Mouse (Mus musculus): ENCODE results near the gene Snx29. TPM values are rescaled to one million over a fixed set of nuclear protein-coding genes. Genes with fewer than 3 reads are reported as not detected.

Gene Snx29
- polyA plus RNA-seq, 1 experiment from 2014 or later = 19.8 TPM

DNA sequence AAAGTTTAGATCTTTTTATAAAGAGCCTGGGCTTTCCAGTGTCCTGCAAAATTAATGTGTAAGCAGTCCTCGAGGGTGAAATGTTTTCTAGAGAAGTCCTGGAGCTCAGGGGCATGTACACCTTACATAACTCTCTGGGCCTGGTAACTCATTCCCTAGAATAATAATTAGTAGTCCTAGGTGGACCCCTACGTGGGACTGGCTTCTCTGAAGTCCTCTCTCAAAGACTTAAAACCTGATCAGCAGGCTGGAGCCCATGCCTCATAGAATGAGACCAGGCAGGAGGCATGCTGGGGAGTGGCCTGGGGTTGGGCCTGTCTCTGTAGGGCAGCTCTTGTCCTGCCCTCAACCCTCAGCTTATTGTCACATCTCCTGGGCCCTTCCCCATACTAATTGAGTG, 301.4 kb downstream of the Snx29 start:
- 86% methylated on average over 2 of the region's 2 CpGs for WGBS (ENCODE audit: missing documents)
- H3K36me3 ChIP-seq (ENCODE audit: inconsistent target) = 0 out of 2 replicates have a peak, but pooled peaks cover 3% of the 10 kb centered on the region
- no peaks in the 10 kb centered on the region; the same call in 1 of the 2 replicates for H3K79me2 ChIP-seq (ENCODE audit: inconsistent target)
- no peak overlapping the region for H3K4me3 ChIP-seq (ENCODE audit: inconsistent target)
- peak overlapping the region; percentile 34 for H3K27ac ChIP-seq

DNA sequence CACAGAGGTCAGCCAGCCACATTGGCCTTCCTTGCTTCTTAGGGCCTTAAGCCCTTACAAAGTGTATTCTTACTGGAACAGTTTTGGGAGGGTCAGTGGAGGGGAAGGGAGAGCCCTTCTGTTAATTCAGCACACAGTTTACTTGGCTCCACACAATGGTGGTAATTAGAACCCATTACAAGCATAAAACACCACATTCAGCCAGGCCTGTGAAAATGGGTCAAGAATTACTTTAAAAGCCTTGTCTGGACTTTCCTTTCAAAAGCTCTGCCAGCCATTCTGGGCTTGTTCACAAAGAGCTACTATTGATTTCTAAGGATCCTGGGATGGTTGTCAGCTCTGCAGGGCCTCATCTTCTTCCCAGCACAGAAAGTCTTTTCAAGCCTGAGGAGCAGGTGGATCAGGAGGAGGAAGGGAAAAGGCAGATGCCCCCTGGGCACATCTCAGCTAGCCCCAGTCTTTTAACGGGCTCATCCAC, 303.3 kb downstream of the Snx29 start:
- H3K4me3 ChIP-seq (ENCODE audit: inconsistent target) = no peak overlapping the region
- no peak overlapping the region for H3K27ac ChIP-seq
- WGBS (ENCODE audit: missing documents) = 90% methylated on average over 1 of the region's 1 CpGs
- no peaks in the 10 kb centered on the region; the same call in 1 of the 2 replicates for H3K79me2 ChIP-seq (ENCODE audit: inconsistent target)
- peaks cover 3% of the 10 kb centered on the region; the same call in 1 of the 2 replicates for H3K36me3 ChIP-seq (ENCODE audit: inconsistent target)

- Histone ChIP-seq H3K27ac (no peak overlapping the region), H3K4me3 (ENCODE audit: inconsistent target) (no peak overlapping the region), H3K79me2 (ENCODE audit: inconsistent target) (no peaks in the 10 kb centered on the region; the same call in 1 of the 2 replicates), H3K36me3 (ENCODE audit: inconsistent target) (peaks cover 3% of the 10 kb centered on the region; the same call in 1 of the 2 replicates)
- 86% methylated on average over 2 of the region's 2 CpGs for WGBS (ENCODE audit: missing documents)
These were observed 303.9 kb downstream of the Snx29 start for GRCm38 (mm10) chr16:11626616-11627015.

DNA sequence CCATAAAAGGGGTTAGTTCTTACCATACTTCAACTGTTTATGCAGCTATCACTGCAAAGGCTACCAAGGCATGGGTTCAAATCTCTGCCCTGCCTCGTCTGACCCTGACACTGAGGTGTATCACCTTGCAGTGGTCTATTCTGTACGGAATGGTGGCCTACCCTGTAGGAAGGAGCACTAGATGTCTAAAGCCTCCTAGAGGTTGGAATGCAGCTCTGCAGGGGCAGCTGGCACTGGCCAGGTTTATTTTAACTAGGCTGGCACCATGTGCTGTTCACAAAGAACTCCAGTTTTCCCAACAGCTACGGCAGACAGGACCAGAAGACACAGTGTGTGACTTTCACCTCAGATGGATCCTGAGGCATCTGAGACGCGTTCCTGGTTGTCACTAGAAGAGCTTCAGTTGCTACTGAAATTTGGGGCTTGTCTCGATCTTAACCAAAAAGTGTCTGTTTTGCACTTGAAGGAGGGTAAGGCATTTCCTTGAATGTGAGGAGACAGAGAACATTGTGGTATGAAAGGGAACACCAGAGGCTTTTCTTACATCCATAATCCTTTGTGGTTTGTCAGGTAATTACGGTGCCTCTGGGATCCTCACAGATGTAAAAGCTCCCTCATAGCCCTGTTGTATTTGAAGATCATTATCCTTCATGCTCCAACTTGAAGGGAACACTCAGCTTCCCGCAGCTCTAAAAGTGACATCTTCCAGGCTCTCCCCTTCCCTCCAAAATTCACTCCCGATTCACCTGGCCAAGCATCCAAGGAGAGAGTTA, 305.3 kb downstream of the Snx29 start:
- H3K79me2 ChIP-seq (ENCODE audit: inconsistent target) = no peaks in the 10 kb centered on the region; the same call in 1 of the 2 replicates
- WGBS (ENCODE audit: missing documents) = 92% methylated on average over 9 of the region's 9 CpGs
- peaks cover 3% of the 10 kb centered on the region; the same call in 1 of the 2 replicates for H3K36me3 ChIP-seq (ENCODE audit: inconsistent target)
- H3K4me3 ChIP-seq (ENCODE audit: inconsistent target) = no peak overlapping the region
- no peak overlapping the region for H3K27ac ChIP-seq

DNA sequence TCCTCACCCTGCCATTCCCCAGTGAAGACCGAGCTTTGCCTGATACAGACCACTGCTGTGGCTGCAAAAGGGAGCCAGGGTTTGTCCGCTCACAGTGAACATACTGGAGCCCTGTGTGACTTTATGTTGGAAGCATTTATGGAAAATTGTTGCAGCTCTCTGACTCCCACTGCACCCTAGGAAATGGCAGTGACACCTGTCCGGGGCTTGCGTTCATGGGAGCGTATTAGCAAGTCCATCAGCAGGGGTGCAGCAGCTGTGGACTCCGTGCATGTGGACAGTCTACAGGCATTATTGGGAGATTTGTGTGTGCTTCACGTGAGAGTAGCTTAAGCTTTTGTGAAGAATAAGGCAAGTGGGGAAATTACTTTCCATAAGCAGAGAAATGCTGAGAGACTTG, 307.0 kb downstream of the Snx29 start:
- peaks cover 10% of the 10 kb centered on the region; the same call in 1 of the 2 replicates for H3K36me3 ChIP-seq (ENCODE audit: inconsistent target)
- WGBS (ENCODE audit: missing documents) = 93% methylated on average over 7 of the region's 7 CpGs
- H3K4me3 ChIP-seq (ENCODE audit: inconsistent target) = no peak overlapping the region
- no peaks in the 10 kb centered on the region; the same call in 1 of the 2 replicates for H3K79me2 ChIP-seq (ENCODE audit: inconsistent target)
- H3K27ac ChIP-seq = no peak overlapping the region

DNA sequence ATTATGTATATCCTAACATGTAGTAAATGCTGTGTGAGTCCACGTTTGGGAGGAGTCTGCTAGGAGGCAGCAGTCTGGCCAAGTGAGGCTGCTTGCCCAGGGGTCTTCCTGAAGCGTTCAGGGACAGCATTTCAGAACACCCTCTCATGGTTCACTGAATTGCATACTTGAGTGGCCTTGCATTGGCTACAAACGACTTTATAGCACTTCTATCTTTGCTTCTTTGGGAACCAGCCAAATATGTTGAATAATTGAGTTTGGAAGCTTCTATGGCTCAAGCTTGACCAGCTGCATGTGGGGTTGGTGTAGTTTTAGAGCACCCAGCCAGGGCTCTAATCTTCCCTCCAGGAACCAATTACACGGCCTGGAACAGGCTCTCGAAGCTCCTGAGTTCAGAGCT, 307.8 kb downstream of the Snx29 start:
- Histone ChIP-seq H3K79me2 (ENCODE audit: inconsistent target) (no peaks in the 10 kb centered on the region; the same call in 1 of the 2 replicates), H3K36me3 (ENCODE audit: inconsistent target) (peaks cover 10% of the 10 kb centered on the region; the same call in 1 of the 2 replicates), H3K27ac (no peak overlapping the region), H3K4me3 (ENCODE audit: inconsistent target) (no peak overlapping the region)
- 89% methylated on average over 5 of the region's 5 CpGs for WGBS (ENCODE audit: missing documents)

DNA sequence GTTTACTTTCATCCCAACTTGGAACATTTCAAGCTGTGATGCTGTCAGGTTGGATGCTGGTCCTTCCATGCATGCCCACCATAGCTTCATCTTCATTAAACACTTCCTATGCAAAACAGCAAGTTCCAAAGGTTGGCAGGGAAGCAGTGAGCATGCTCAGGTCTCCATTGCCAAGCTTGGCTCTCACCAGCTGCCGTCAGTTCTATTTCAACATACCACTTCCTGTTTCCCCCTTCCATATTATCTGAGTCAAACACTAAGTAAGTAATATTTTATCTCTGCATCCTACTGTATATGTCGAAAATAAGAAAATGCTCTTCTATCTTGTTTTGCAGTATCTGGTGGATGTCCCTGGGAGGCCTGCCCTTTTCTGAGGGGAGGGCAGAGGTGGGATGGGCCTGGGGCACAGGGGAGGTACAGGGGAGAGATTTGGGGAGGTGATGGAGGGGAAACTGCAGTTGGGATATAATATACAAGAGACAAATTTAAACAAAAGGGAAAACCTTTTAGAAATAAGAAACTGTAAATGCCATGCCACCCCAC, 309.6 kb downstream of the Snx29 start:
- Histone ChIP-seq H3K36me3 (ENCODE audit: inconsistent target) (peaks cover 10% of the 10 kb centered on the region; the same call in 1 of the 2 replicates), H3K4me3 (ENCODE audit: inconsistent target) (no peak overlapping the region), H3K27ac (peak overlapping the region; percentile 38), H3K79me2 (ENCODE audit: inconsistent target) (no peaks in the 10 kb centered on the region; the same call in 1 of the 2 replicates)
- 0% methylated on average over 2 of the region's 2 CpGs for WGBS (ENCODE audit: missing documents)

DNA sequence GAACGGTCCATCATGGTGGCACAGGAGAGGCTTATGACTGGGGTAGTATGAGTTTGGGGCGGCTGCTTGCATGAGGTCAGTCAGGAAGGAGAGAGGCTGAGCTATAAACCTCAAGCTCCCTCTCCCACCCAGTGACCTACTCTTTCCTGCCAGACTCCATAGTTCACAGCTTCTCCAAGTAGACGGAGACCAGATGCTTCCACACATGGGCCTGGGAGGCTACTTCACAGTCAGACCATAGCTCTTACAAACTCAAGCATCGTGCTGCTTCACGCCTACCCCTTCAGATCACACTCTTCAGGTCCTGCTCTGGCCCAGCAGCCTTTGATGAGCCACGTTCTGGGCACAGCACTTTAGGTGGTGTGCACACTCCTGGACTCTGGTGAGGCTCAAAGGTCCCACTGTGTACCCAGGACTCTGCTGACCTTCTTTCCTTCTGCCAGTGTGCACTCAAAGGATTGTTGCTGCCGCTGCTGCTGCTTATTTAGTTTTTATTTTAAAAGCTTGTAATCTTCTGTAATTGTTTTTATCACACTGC, 313.6 kb downstream of the Snx29 start:
- H3K79me2 ChIP-seq (ENCODE audit: inconsistent target) = peaks cover 10% of the 10 kb centered on the region; the same call in 1 of the 2 replicates
- H3K27ac ChIP-seq = no peak overlapping the region
- H3K36me3 ChIP-seq (ENCODE audit: inconsistent target) = peaks cover 7% of the 10 kb centered on the region; the same call in 1 of the 2 replicates
- WGBS (ENCODE audit: missing documents) = 89% methylated on average over 7 of the region's 7 CpGs
- no peak overlapping the region for H3K4me3 ChIP-seq (ENCODE audit: inconsistent target)

GRCm38 (mm10) chr16:11636902-11637301, 314.2 kb downstream of the Snx29 start:
- Histone ChIP-seq H3K27ac (no peak overlapping the region), H3K79me2 (ENCODE audit: inconsistent target) (peaks cover 10% of the 10 kb centered on the region; the same call in 1 of the 2 replicates), H3K36me3 (ENCODE audit: inconsistent target) (peaks cover 7% of the 10 kb centered on the region; the same call in 1 of the 2 replicates), H3K4me3 (ENCODE audit: inconsistent target) (no peak overlapping the region)
- WGBS (ENCODE audit: missing documents) = 14% methylated on average over 3 of the region's 3 CpGs

DNA sequence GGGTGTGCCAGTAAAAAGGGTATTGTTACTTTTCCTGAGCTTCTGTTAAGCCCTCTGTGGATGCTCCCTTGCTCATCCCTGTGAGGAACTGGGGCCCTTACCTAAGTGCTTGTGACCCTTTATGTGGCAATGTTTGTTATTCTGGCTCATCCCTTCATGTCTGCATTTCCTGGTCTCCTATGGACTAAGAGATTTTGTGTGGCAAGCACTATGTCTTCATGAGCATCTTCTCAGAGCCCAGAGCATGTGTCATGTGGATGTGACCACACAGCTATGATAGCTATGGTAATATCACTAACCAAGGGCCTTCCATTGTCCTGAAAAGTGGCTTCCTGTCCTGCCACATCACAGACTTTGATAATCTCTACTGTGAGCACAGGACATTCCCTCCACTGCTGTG, 315.1 kb downstream of the Snx29 start:
- peaks cover 7% of the 10 kb centered on the region; the same call in 1 of the 2 replicates for H3K36me3 ChIP-seq (ENCODE audit: inconsistent target)
- peaks cover 10% of the 10 kb centered on the region; the same call in 1 of the 2 replicates for H3K79me2 ChIP-seq (ENCODE audit: inconsistent target)
- no peak overlapping the region for H3K4me3 ChIP-seq (ENCODE audit: inconsistent target)
- H3K27ac ChIP-seq = no peak overlapping the region

DNA sequence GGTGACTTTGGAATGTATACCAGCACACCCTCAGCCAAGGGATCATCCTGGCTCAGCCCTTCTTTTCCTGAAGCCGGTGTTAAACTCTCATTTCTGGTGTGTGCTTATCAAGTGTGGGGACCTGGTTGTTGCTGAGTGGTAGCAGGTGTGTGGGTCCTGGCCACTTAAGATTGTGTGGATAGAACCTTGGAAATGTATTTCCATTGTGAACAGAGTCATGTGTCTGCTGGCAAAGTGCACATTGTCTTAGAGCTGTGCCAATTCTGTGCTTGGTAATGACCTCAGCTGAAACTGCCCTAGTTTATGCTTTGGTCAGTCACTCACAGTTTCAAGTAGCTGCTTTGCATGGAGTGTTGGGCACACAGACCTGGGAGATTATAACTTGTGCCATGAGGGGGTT, 316.0 kb downstream of the Snx29 start:
- no peak overlapping the region for H3K4me3 ChIP-seq (ENCODE audit: inconsistent target)
- H3K27ac ChIP-seq = no peak overlapping the region
- H3K36me3 ChIP-seq (ENCODE audit: inconsistent target) = peaks cover 3% of the 10 kb centered on the region; the same call in 1 of the 2 replicates
- 90% methylated on average over 1 of the region's 1 CpGs for WGBS (ENCODE audit: missing documents)
- peaks cover 10% of the 10 kb centered on the region; the same call in 1 of the 2 replicates for H3K79me2 ChIP-seq (ENCODE audit: inconsistent target)

DNA sequence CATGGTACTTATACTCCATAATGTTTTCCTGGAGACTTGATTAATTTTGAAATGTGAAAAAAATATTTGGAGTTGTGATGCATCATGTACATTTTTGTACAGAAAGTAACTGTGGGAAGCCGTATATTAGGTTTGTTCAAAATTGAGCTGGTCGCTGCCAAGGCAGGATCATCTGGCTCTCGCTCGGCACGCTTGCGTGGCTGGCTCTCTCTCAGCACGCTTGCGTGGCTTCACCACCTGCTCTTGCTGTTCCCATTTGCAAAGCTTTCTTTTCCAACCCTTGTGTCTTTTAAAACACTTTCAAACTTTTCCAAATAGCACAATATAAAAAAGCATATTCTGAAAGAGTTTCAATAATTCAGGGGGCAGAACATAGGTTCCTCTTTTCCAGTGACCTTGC, 317.2 kb downstream of the Snx29 start:
- Histone ChIP-seq H3K36me3 (ENCODE audit: inconsistent target) (no peaks in the 10 kb centered on the region), H3K27ac (no peak overlapping the region), H3K79me2 (ENCODE audit: inconsistent target) (peaks cover 10% of the 10 kb centered on the region; the same call in 1 of the 2 replicates), H3K4me3 (ENCODE audit: inconsistent target) (no peak overlapping the region)
- WGBS (ENCODE audit: missing documents) = 88% methylated on average over 8 of the region's 8 CpGs

DNA sequence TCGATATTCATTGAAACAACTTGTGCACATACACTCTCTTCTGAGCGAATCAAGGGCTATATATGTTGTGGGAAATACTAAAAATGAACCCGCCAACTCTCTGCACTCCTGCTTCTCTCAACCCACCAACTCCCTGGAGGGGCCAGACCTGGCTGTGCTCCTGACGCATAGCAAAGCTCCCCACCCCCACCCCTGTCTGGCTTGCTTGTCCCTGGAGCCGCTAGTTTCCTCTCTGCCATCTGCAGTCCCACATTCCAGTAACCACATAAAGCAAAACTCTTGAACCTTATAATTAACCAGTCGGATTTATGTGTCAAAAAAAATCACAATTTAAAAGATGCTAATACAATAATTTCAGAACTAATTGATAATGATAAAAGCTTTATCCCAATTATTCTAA, 320.9 kb downstream of the Snx29 start:
- Histone ChIP-seq H3K4me3 (ENCODE audit: inconsistent target) (no peak overlapping the region), H3K79me2 (ENCODE audit: inconsistent target) (peaks cover 10% of the 10 kb centered on the region; the same call in 1 of the 2 replicates), H3K36me3 (ENCODE audit: inconsistent target) (no peaks in the 10 kb centered on the region), H3K27ac (no peak overlapping the region)
- 90% methylated on average over 6 of the region's 6 CpGs for WGBS (ENCODE audit: missing documents)

DNA sequence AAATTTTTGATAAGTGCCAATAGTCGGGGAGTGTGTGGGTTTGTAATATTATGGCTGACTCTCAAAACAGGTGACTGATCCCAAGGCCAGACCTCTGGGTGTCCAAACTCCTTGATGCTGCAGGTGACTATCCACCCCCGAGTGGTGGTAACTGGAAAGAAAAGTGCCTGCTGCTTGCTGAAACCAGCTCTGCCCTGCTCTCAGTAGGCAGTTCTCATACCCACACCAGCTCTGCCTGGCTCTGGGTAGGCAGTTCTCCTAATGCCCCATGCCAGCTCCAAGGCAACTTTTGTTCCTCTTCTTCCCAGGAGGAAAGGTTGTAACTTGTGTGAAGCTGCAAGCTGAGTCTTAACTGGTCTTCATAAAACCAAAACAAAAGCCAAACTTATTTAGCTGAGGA, 321.7 kb downstream of the Snx29 start:
- Histone ChIP-seq H3K79me2 (ENCODE audit: inconsistent target) (peaks cover 10% of the 10 kb centered on the region; the same call in 1 of the 2 replicates), H3K4me3 (ENCODE audit: inconsistent target) (no peak overlapping the region), H3K27ac (no peak overlapping the region), H3K36me3 (ENCODE audit: inconsistent target) (no peaks in the 10 kb centered on the region)
- 86% methylated on average over 2 of the region's 2 CpGs for WGBS (ENCODE audit: missing documents)
